Mouse (Mus musculus) liver, embryonic 16.5 days (tissue): ENCODE results near the gene Lingo1. TPM values are rescaled to one million over a fixed set of nuclear protein-coding genes. Genes with fewer than 3 reads are reported as not detected.

ENCODE experiments used
- ATAC-seq: fragments of 200-750 bp; cut with Nextera tagmentation; 2 replicates; pipeline ENCODE4 v1.8.0; 2017; ENCODE audit warnings: low read depth, mild to moderate bottlenecking, moderate number of reproducible peaks, moderate library complexity
- H3K27ac ChIP-seq: fragments of 300-500 bp; sonication (generic); 2 replicates; pipeline ENCODE4 v1.5.1; 2014; ENCODE audit warnings: mild to moderate bottlenecking, low read length
- H3K27me3 ChIP-seq: fragments of 300-500 bp; sonication (generic); 2 replicates; pipeline ENCODE4 v1.6.1; 2014; ENCODE audit warnings: low read depth, low read length, mixed read lengths; ENCODE audit not compliant: control insufficient read depth, insufficient read depth
- H3K36me3 ChIP-seq: fragments of 300-500 bp; sonication (generic); 2 replicates; pipeline ENCODE4 v1.6.1; 2014; ENCODE audit warnings: mild to moderate bottlenecking; ENCODE audit not compliant: control insufficient read depth, insufficient read depth
- H3K4me1 ChIP-seq: fragments of 300-500 bp; sonication (generic); 2 replicates; pipeline ENCODE4 v1.6.1; 2014; ENCODE audit warnings: low read depth, low read length, mixed read lengths; ENCODE audit not compliant: control insufficient read depth
- H3K4me2 ChIP-seq: fragments of 300-500 bp; sonication (generic); 2 replicates; pipeline ENCODE4 v1.6.1; 2014; ENCODE audit warnings: low read depth, low read length, mixed read lengths
- H3K4me3 ChIP-seq: fragments of 300-500 bp; sonication (generic); 2 replicates; pipeline ENCODE4 v1.5.1; 2014; ENCODE audit warnings: low read depth, mild to moderate bottlenecking, low read length
- H3K9ac ChIP-seq: fragments of 300-500 bp; sonication (generic); 2 replicates; pipeline ENCODE4 v1.6.1; 2014; ENCODE audit warnings: low read depth, low read length
- H3K9me3 ChIP-seq: fragments of 300-500 bp; sonication (generic); replicated peaks from 2 replicates; pipeline ENCODE4 v1.6.1; 2016; ENCODE audit warnings: low read length; ENCODE audit not compliant: control insufficient read depth
- WGBS: fragments of 180-500 bp; shearing (Covaris S2); extraction: QIAGEN DNeasy Blood & Tissue Kit; methylation state at CpG from one replicate; pipeline ENCODE4 v1.1.7; 2014; ENCODE audit not compliant: insufficient replicate concordance; 5-methylcytosine and 5-hydroxymethylcytosine counted together
- polyA plus RNA-seq: library from polyadenylated mRNA; unstranded; fragments of >200 nt; fragmentation: Nextera tagmentation; extraction: Ambion mirVana; gene quantifications from 2 replicates; pipeline ENCODE4 v1.2.1, GENCODE M21; 2015

Gene Lingo1
- polyA plus RNA-seq, 1 experiment from 2014 or later, result 0.20 TPM

DNA sequence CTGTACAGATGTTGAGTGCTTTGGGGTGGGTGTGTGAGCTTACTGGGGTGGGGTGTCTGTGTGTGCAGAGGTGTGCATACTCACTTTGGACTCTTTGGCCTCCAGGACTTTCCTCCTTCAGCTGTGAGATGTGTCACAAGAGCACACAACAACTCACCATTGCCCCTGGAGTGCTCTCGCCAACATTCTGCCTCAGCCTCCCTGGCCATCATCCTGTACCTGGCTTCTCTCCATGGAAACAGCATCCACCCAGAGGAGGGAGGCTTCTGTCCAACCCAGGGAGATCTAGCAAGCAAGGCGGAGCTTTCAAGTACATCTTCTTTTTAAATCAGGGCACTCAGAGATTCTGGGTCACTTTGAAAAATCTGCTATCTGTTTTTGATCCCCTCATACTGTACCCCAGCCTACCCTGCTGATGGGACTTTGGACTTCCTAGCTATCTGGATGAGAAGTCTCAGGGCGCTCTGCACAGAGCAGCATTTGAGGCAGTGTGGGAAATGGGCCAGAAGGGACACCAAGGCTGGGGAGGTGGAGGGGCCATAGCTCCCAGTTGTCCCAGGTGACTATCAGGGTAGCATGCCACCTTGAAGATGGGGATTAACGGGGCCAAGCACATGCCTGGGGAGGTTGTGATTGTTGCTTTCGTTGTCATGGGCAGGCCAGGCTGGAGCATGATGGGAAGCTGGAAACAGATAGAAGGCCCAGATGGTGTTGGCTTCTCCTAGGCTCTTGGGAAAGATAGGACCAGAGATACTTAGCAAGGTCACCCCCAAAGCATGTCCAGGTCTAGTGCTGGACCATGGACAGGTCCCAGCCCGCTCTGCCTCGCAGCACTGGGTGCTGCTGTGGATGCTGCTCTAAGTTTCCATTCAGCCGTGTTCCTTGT lies 184.1 kb downstream of the Lingo1 start:
- no peaks in the 10 kb centered on the region for H3K36me3 ChIP-seq
- WGBS, result 59% methylated on average over 8 of the region's 8 CpGs
- no peak overlapping the region for H3K9ac ChIP-seq
- no peaks in the 10 kb centered on the region for H3K9me3 ChIP-seq
- no peak overlapping the region for H3K4me3 ChIP-seq
- no peaks in the 10 kb centered on the region for H3K27me3 ChIP-seq
- no peak overlapping the region for H3K27ac ChIP-seq
- no peak for ATAC-seq
- no peak overlapping the region for H3K4me2 ChIP-seq
- H3K4me1 ChIP-seq, result no peaks in the 10 kb centered on the region

GRCm38 (mm10) chr9:56610955-56611354 lies 185.3 kb downstream of the Lingo1 start:
- H3K9ac ChIP-seq, result no peak overlapping the region
- WGBS, result 74% methylated on average over 6 of the region's 6 CpGs
- H3K4me2 ChIP-seq, result no peak overlapping the region
- H3K36me3 ChIP-seq, result no peaks in the 10 kb centered on the region
- no peak overlapping the region for H3K4me3 ChIP-seq
- H3K27me3 ChIP-seq, result no peaks in the 10 kb centered on the region
- H3K4me1 ChIP-seq, result no peaks in the 10 kb centered on the region
- no peak for ATAC-seq
- H3K27ac ChIP-seq, result no peak overlapping the region
- no peaks in the 10 kb centered on the region for H3K9me3 ChIP-seq

- no peak for ATAC-seq
- Histone ChIP-seq H3K4me2 (no peak overlapping the region), H3K9me3 (no peaks in the 10 kb centered on the region), H3K4me1 (no peaks in the 10 kb centered on the region), H3K27me3 (no peaks in the 10 kb centered on the region), H3K9ac (no peak overlapping the region), H3K36me3 (no peaks in the 10 kb centered on the region), H3K4me3 (no peak overlapping the region), H3K27ac (no peak overlapping the region)
- WGBS, result 64% methylated on average over 5 of the region's 5 CpGs
These were observed 185.8 kb downstream of the Lingo1 start for GRCm38 (mm10) chr9:56610466-56610865.

GRCm38 (mm10) chr9:56609486-56609885 lies 186.8 kb downstream of the Lingo1 start:
- Histone ChIP-seq H3K9ac (no peak overlapping the region), H3K4me2 (no peak overlapping the region), H3K4me3 (no peak overlapping the region), H3K36me3 (no peaks in the 10 kb centered on the region), H3K27ac (no peak overlapping the region), H3K9me3 (no peaks in the 10 kb centered on the region), H3K4me1 (no peaks in the 10 kb centered on the region), H3K27me3 (no peaks in the 10 kb centered on the region)
- WGBS, result 36% methylated on average over 5 of the region's 5 CpGs
- ATAC-seq, result no peak

DNA sequence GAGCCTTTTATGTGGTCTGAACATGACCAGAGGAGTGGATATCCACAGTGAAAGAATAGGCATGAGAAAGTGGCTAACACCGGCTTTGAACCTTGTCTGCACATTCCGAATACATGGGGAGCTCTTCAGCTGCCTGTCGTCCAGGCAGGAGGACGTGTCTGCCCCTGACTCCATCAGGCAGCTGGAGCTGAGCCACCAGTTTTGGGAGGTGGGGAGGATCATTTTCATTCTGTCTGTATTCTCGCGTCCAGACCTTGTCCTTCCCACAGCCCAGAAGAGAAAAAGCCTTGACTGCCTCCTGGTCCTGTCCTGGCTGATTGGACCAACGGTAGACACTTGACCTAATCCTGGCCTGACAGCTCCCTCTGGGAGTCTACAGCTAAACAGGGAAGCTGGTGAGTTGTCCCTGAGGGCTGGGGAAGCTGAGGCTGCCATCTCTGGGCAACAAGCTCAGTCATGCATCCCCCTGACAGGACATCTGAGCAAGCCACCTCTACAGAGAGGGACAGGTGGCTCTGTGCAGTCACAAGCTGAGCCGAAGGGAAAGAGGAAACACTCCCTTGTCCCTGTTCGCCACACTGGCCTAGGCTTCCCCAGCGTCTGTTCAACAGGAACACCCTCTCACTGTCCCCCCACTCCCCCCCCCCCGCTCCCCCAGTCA lies 187.4 kb downstream of the Lingo1 start:
- no peak overlapping the region for H3K9ac ChIP-seq
- no peak overlapping the region for H3K4me3 ChIP-seq
- no peaks in the 10 kb centered on the region for H3K36me3 ChIP-seq
- no peak overlapping the region for H3K27ac ChIP-seq
- no peaks in the 10 kb centered on the region for H3K9me3 ChIP-seq
- H3K4me1 ChIP-seq, result no peaks in the 10 kb centered on the region
- 29% methylated on average over 11 of the region's 11 CpGs for WGBS
- no peak overlapping the region for H3K4me2 ChIP-seq
- ATAC-seq, result no peak
- H3K27me3 ChIP-seq, result no peaks in the 10 kb centered on the region

DNA sequence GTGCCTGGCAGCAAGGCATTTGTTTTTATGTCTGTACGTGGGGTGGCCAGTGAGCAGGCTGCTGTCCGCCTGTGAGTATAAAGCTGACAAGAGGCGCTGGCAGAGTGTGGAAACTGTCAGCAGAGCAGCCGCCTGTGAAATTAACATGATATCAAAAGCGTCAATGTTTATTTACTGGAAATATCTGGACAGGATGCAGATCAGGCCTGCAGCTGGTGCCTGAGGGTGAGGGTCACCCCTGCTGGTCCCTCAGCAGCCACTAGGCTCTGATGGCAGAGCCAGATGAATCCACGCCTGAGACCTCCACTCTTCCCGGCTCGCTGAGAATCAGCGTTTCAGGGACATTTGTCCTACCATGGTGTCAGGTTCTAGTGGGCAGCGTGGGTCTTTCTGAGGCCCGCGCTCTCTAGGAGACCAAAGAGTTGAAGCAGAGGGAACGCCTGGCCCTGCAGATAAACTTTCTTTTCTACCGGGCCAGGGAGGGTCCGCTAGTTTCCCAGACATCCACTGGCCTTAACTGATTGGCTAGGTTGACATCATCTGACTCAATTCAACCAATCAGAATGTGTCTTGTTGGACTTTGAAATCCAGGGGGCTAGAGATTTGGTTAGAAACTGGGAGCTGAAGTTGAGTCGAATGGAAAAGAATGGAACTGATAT lies 190.1 kb downstream of the Lingo1 start:
- 67% methylated on average over 16 of the region's 16 CpGs for WGBS
- no peak overlapping the region for H3K4me2 ChIP-seq
- ATAC-seq, result no peak

GRCm38 (mm10) chr9:56605443-56605806 lies 190.8 kb downstream of the Lingo1 start:
- H3K9me3 ChIP-seq, result no peaks in the 10 kb centered on the region
- H3K27me3 ChIP-seq, result no peaks in the 10 kb centered on the region
- H3K9ac ChIP-seq, result no peak overlapping the region
- no peak overlapping the region for H3K27ac ChIP-seq
- H3K36me3 ChIP-seq, result no peaks in the 10 kb centered on the region
- H3K4me1 ChIP-seq, result no peaks in the 10 kb centered on the region
- no peak overlapping the region for H3K4me3 ChIP-seq
- ATAC-seq, result no peak
- no peak overlapping the region for H3K4me2 ChIP-seq

More for the DNA sequence above, 190.1 kb downstream of the Lingo1 start:
- no peaks in the 10 kb centered on the region for H3K36me3 ChIP-seq
- H3K9ac ChIP-seq, result no peak overlapping the region
- H3K27me3 ChIP-seq, result no peaks in the 10 kb centered on the region
- no peaks in the 10 kb centered on the region for H3K4me1 ChIP-seq
- H3K4me3 ChIP-seq, result no peak overlapping the region
- no peak overlapping the region for H3K27ac ChIP-seq
- no peaks in the 10 kb centered on the region for H3K9me3 ChIP-seq

DNA sequence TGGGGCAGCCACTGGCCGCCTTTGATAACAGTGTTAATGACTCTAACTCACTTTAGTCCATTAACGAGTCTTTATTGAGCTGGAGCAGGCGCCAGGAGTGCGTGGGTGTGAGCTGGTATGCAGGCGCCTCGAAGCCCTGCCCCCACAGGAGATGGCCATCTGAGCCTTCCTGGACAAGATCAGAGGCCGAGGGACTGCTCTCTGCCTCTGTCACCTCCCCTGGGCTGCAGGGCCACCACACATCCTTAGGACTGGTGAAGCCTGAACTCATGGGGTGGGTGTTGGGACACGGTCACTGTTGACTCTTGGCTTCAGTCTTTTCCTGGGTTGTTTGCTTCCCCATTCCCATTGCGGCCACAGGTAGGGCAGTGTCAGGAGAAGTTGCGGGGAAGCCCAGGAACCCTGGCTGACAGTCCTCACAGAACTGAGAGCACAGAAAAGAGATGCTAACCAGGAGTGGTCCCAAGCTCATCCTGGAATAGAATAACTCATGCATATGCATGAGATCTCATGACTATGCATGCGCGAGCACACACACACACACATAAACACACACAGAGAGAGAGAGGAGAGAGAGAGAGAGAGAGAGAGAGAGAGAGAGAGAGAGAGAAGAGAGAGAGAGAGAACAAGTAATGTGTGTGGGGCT lies 191.3 kb downstream of the Lingo1 start:
- Histone ChIP-seq H3K36me3 (no peaks in the 10 kb centered on the region), H3K4me1 (no peaks in the 10 kb centered on the region), H3K27ac (no peak overlapping the region), H3K4me2 (no peak overlapping the region), H3K9me3 (no peaks in the 10 kb centered on the region), H3K9ac (no peak overlapping the region), H3K4me3 (no peak overlapping the region), H3K27me3 (no peaks in the 10 kb centered on the region)
- no peak for ATAC-seq
- 40% methylated on average over 12 of the region's 12 CpGs for WGBS
